Mouse (Mus musculus) midbrain, embryonic 12.5 days (tissue): ENCODE results near the gene Olfr923. TPM values are rescaled to one million over a fixed set of nuclear protein-coding genes. Genes with fewer than 3 reads are reported as not detected.
"Not testable (repeated sequence)": the region's sequence is repeated elsewhere in the genome, so short reads cannot be mapped to it uniquely, and the experiment has no call there.

Experiments
- ATAC-seq: fragments of 200-750 bp; cut with Nextera tagmentation; 2 replicates; pipeline ENCODE4 v1.8.0; 2017; ENCODE audit warnings: low read depth, moderate TSS enrichment, moderate library complexity; ENCODE audit not compliant: low FRiP score
- H3K27ac ChIP-seq: fragments of 300-500 bp; sonication (generic); replicated peaks from 2 replicates; pipeline ENCODE4 v1.5.1; 2016; ENCODE audit warnings: mild to moderate bottlenecking
- H3K27me3 ChIP-seq: fragments of 300-500 bp; sonication (generic); 2 replicates; pipeline ENCODE4 v1.6.1; 2016; ENCODE audit warnings: mild to moderate bottlenecking
- H3K36me3 ChIP-seq: fragments of 300-500 bp; sonication (generic); 2 replicates; pipeline ENCODE4 v1.6.1; 2016
- H3K4me1 ChIP-seq: fragments of 300-500 bp; sonication (generic); 2 replicates; pipeline ENCODE4 v1.6.1; 2016
- H3K4me2 ChIP-seq: fragments of 300-500 bp; sonication (generic); replicated peaks from 2 replicates; pipeline ENCODE4 v1.6.1; 2016; ENCODE audit warnings: mild to moderate bottlenecking, moderate library complexity
- H3K4me3 ChIP-seq: fragments of 300-500 bp; sonication (generic); 2 replicates; pipeline ENCODE4 v1.5.1; 2016; ENCODE audit warnings: mild to moderate bottlenecking
- H3K9ac ChIP-seq: fragments of 300-500 bp; sonication (generic); replicated peaks from 2 replicates; pipeline ENCODE4 v1.6.1; 2016; ENCODE audit warnings: mild to moderate bottlenecking, moderate library complexity
- H3K9me3 ChIP-seq: fragments of 300-500 bp; sonication (generic); 2 replicates; pipeline ENCODE4 v1.6.1; 2016; ENCODE audit warnings: mild to moderate bottlenecking
- WGBS: fragments of 180-500 bp; shearing (Covaris S2); methylation state at CpG from one replicate; pipeline ENCODE4 v1.1.7; 2016; 5-methylcytosine and 5-hydroxymethylcytosine counted together
- polyA plus RNA-seq: library from polyadenylated mRNA; unstranded; fragments of >200 nt; fragmentation: Nextera tagmentation; extraction: Ambion mirVana; gene quantifications from 2 replicates; pipeline ENCODE4 v1.2.1, GENCODE M21; 2016

The Olfr923 gene
- not detected in 2 replicates for polyA plus RNA-seq

- H3K27ac ChIP-seq = no peak within 1 kb of the TSS
- no peak within 1 kb of the TSS for H3K4me2 ChIP-seq
- no peaks in the 10 kb centered on the region for H3K36me3 ChIP-seq
- H3K27me3 ChIP-seq = no peaks in the 10 kb centered on the region
- H3K9ac ChIP-seq = no peak within 1 kb of the TSS
- no peaks in the 10 kb centered on the region for H3K9me3 ChIP-seq
- WGBS = 92% methylated on average over 1 of the region's 1 CpGs
- ATAC-seq = no peak
- H3K4me1 ChIP-seq = no peaks in the 10 kb centered on the region
- no peak within 1 kb of the TSS for H3K4me3 ChIP-seq
Measured at GRCm38 (mm10) chr9:38826245-38826644, at the start of gene Olfr923. Gene Olfr923, plus strand, starts transcription at chr9:38826545.

GRCm38 (mm10) chr9:38792689-38793088 is 33.7 kb upstream of the Olfr923 start:
- H3K27ac ChIP-seq = no peak overlapping the region
- H3K9me3 ChIP-seq = no peaks in the 10 kb centered on the region
- no peak overlapping the region for H3K4me2 ChIP-seq
- no peak overlapping the region for H3K9ac ChIP-seq
- no peak overlapping the region for H3K4me3 ChIP-seq
- H3K27me3 ChIP-seq = no peaks in the 10 kb centered on the region
- no peak for ATAC-seq
- no peaks in the 10 kb centered on the region for H3K4me1 ChIP-seq
- H3K36me3 ChIP-seq = no peaks in the 10 kb centered on the region
- 88% methylated on average over 2 of the region's 2 CpGs for WGBS

GRCm38 (mm10) chr9:38805696-38806095 is 20.6 kb upstream of the Olfr923 start:
- no peak overlapping the region for H3K9ac ChIP-seq
- ATAC-seq = no peak

GRCm38 (mm10) chr9:38814314-38814713 is 12.0 kb upstream of the Olfr923 start, which contains the start of gene Olfr922:
Gene Olfr922, plus strand, starts transcription at chr9:38814614.
- no peaks in the 10 kb centered on the region for H3K4me1 ChIP-seq
- no peak within 1 kb of the TSS for H3K4me2 ChIP-seq
- no peaks in the 10 kb centered on the region for H3K9me3 ChIP-seq
- H3K4me3 ChIP-seq = no peak within 1 kb of the TSS
- no peaks in the 10 kb centered on the region for H3K27me3 ChIP-seq
- no peak within 1 kb of the TSS for H3K27ac ChIP-seq
- H3K36me3 ChIP-seq = no peaks in the 10 kb centered on the region
- 72% methylated on average over 2 of the region's 2 CpGs for WGBS
- no peak for ATAC-seq
- no peak within 1 kb of the TSS for H3K9ac ChIP-seq

More at GRCm38 (mm10) chr9:38805696-38806095, 20.6 kb upstream of the Olfr923 start:
- Histone ChIP-seq H3K4me2 (no peak overlapping the region), H3K4me3 (no peak overlapping the region), H3K27ac (no peak overlapping the region), H3K36me3 (no peaks in the 10 kb centered on the region), H3K4me1 (no peaks in the 10 kb centered on the region), H3K27me3 (no peaks in the 10 kb centered on the region), H3K9me3 (no peaks in the 10 kb centered on the region)

GRCm38 (mm10) chr9:38815458-38815986 is 10.8 kb upstream of the Olfr923 start:
- no peaks in the 10 kb centered on the region for H3K36me3 ChIP-seq
- no peaks in the 10 kb centered on the region for H3K4me1 ChIP-seq
- no peak for ATAC-seq
- H3K27ac ChIP-seq = no peak overlapping the region
- H3K4me2 ChIP-seq = no peak overlapping the region
- H3K4me3 ChIP-seq = no peak overlapping the region
- H3K27me3 ChIP-seq = no peaks in the 10 kb centered on the region
- no peak overlapping the region for H3K9ac ChIP-seq
- whole genome bisulfite sequencing = 91% methylated on average over 1 of the region's 1 CpGs
- H3K9me3 ChIP-seq = no peaks in the 10 kb centered on the region

GRCm38 (mm10) chr9:38833027-38833426 is 6.7 kb downstream of the Olfr923 start:
- WGBS = 77% methylated on average over 2 of the region's 2 CpGs
- no peaks in the 10 kb centered on the region for H3K36me3 ChIP-seq
- H3K4me2 ChIP-seq = no peak overlapping the region
- no peak overlapping the region for H3K4me3 ChIP-seq
- no peaks in the 10 kb centered on the region for H3K9me3 ChIP-seq
- no peak for ATAC-seq
- no peak overlapping the region for H3K27ac ChIP-seq
- no peak overlapping the region for H3K9ac ChIP-seq
- H3K4me1 ChIP-seq = no peaks in the 10 kb centered on the region
- H3K27me3 ChIP-seq = no peaks in the 10 kb centered on the region

GRCm38 (mm10) chr9:38844149-38844548 is 17.8 kb downstream of the Olfr923 start, which contains the start of gene Olfr924:
Gene Olfr924, plus strand, starts transcription at chr9:38844449.
- Histone ChIP-seq H3K27me3 (no peaks in the 10 kb centered on the region), H3K4me3 (no peak within 1 kb of the TSS), H3K4me1 (no peaks in the 10 kb centered on the region), H3K36me3 (no peaks in the 10 kb centered on the region), H3K27ac (no peak within 1 kb of the TSS), H3K4me2 (no peak within 1 kb of the TSS), H3K9ac (no peak within 1 kb of the TSS), H3K9me3 (no peaks in the 10 kb centered on the region)
- ATAC-seq = no peak
- WGBS = 88% methylated on average over 1 of the region's 1 CpGs

GRCm38 (mm10) chr9:38854760-38855159 is 28.4 kb downstream of the Olfr923 start, which contains the start of gene Olfr26:
Gene Olfr26, plus strand, starts transcription at chr9:38855060.
- Histone ChIP-seq H3K4me2 (no peak within 1 kb of the TSS), H3K27me3 (no peaks in the 10 kb centered on the region), H3K4me1 (no peaks in the 10 kb centered on the region), H3K9me3 (no peaks in the 10 kb centered on the region), H3K27ac (no peak within 1 kb of the TSS), H3K4me3 (no peak within 1 kb of the TSS), H3K9ac (no peak within 1 kb of the TSS), H3K36me3 (no peaks in the 10 kb centered on the region)
- ATAC-seq = no peak

GRCm38 (mm10) chr9:38874880-38875279 is 48.5 kb downstream of the Olfr923 start:
- not testable (repeated sequence) for H3K27ac ChIP-seq, ATAC-seq, H3K4me3 ChIP-seq, H3K9me3 ChIP-seq, H3K4me2 ChIP-seq, H3K36me3 ChIP-seq, H3K4me1 ChIP-seq, H3K27me3 ChIP-seq, H3K9ac ChIP-seq
- 57% methylated on average over 2 of the region's 2 CpGs for WGBS

- H3K4me2 ChIP-seq = no peak within 1 kb of the TSS
- H3K27ac ChIP-seq = no peak within 1 kb of the TSS
- H3K4me1 ChIP-seq = no peaks in the 10 kb centered on the region
- 86% methylated on average over 2 of the region's 2 CpGs for WGBS
- H3K4me3 ChIP-seq = no peak within 1 kb of the TSS
- peaks cover 10% of the 10 kb centered on the region; the same call in 1 of the 2 replicates for H3K9me3 ChIP-seq
- no peak for ATAC-seq
- no peaks in the 10 kb centered on the region for H3K36me3 ChIP-seq
- no peaks in the 10 kb centered on the region for H3K27me3 ChIP-seq
- no peak within 1 kb of the TSS for H3K9ac ChIP-seq
Measured at GRCm38 (mm10) chr9:38876826-38877225, 50.5 kb downstream of the Olfr923 start, which contains the start of gene Olfr926. Gene Olfr926, plus strand, starts transcription at chr9:38877126.

Other genes with a start within 250 kb of the Olfr923 start
- not detected in 2 replicates for gene Olfr912, start 246.4 kb upstream of the Olfr923 start, polyA plus RNA-seq
- not detected in 2 replicates for gene Olfr913, start 233.8 kb upstream of the Olfr923 start, polyA plus RNA-seq
- not detected in 2 replicates for gene Olfr914, start 221.4 kb upstream of the Olfr923 start, polyA plus RNA-seq
- gene Olfr916, start 166.7 kb upstream of the Olfr923 start, polyA plus RNA-seq = not detected in 2 replicates
- gene Olfr917, start 160.7 kb upstream of the Olfr923 start, polyA plus RNA-seq = not detected in 2 replicates
- not detected in 2 replicates for gene Olfr918, start 151.9 kb upstream of the Olfr923 start, polyA plus RNA-seq
- gene Olfr919, start 122.9 kb upstream of the Olfr923 start, polyA plus RNA-seq = not detected in 2 replicates
- 7.9 and 9.0 TPM in 2 replicates for gene Vwa5a, start 108.3 kb upstream of the Olfr923 start, polyA plus RNA-seq
- not detected in 2 replicates for gene Olfr920, start 74.2 kb upstream of the Olfr923 start, polyA plus RNA-seq
- gene Olfr921, start 53.5 kb upstream of the Olfr923 start, polyA plus RNA-seq = not detected in 2 replicates
- gene Olfr922, start 11.9 kb upstream of the Olfr923 start, polyA plus RNA-seq = not detected in 2 replicates
- gene Olfr924, start 17.9 kb downstream of the Olfr923 start, polyA plus RNA-seq = not detected in 2 replicates
- gene Olfr26, start 28.5 kb downstream of the Olfr923 start, polyA plus RNA-seq = not detected in 2 replicates
- gene Olfr926, start 50.6 kb downstream of the Olfr923 start, polyA plus RNA-seq = not detected in 2 replicates
- not detected in 2 replicates for gene Olfr930, start 103.3 kb downstream of the Olfr923 start, polyA plus RNA-seq
- gene Olfr933, start 145.8 kb downstream of the Olfr923 start, polyA plus RNA-seq = not detected in 2 replicates
- gene Olfr934, start 161.8 kb downstream of the Olfr923 start, polyA plus RNA-seq = not detected in 2 replicates
- not detected in 2 replicates for gene Olfr935, start 173.1 kb downstream of the Olfr923 start, polyA plus RNA-seq
- not detected in 2 replicates for gene Olfr146, start 196.8 kb downstream of the Olfr923 start, polyA plus RNA-seq
- gene Olfr937, start 238.4 kb downstream of the Olfr923 start, polyA plus RNA-seq = not detected in 2 replicates